Mouse (Mus musculus) ES-Bruce4 (cell line): ENCODE measurements around the gene Fosl1. TPM values are rescaled to one million over a fixed set of nuclear protein-coding genes. Genes with fewer than 3 reads are reported as not detected.
"Not testable (repeated sequence)": the region's sequence is repeated elsewhere in the genome, so short reads cannot be mapped to it uniquely, and the experiment has no call there.

Source experiments
- H3K27ac ChIP-seq: 2 replicates; pipeline ENCODE4 v1.5.1; 2012; ENCODE audit warnings: low read length, inconsistent platforms; ENCODE audit not compliant: insufficient read depth
- H3K27me3 ChIP-seq: 2 replicates; pipeline ENCODE4 v1.6.1; 2012; ENCODE audit warnings: mild to moderate bottlenecking, low read length, inconsistent platforms; ENCODE audit not compliant: control insufficient read depth, poor library complexity, insufficient read depth, severe bottlenecking
- H3K36me3 ChIP-seq: 2 replicates; pipeline ENCODE4 v1.6.1; 2012; ENCODE audit warnings: inconsistent platforms, mild to moderate bottlenecking, low read length, moderate library complexity; ENCODE audit not compliant: control insufficient read depth, poor library complexity, insufficient read depth, severe bottlenecking
- H3K4me1 ChIP-seq: one replicate; pipeline ENCODE4 v1.8.1; 2011; ENCODE audit warnings: low read length; ENCODE audit not compliant: control insufficient read depth, insufficient read depth
- H3K4me3 ChIP-seq: 2 replicates; pipeline ENCODE4 v1.5.1; 2011; ENCODE audit warnings: low read depth, mild to moderate bottlenecking, low read length
- H3K9ac ChIP-seq: 2 replicates; pipeline ENCODE4 v1.6.1; 2012; ENCODE audit warnings: low read depth, mild to moderate bottlenecking, inconsistent platforms; ENCODE audit not compliant: poor library complexity, severe bottlenecking
- H3K9me3 ChIP-seq: replicated peaks from 2 replicates; pipeline ENCODE4 v1.6.1; 2012; ENCODE audit warnings: mild to moderate bottlenecking, low read length, inconsistent platforms; ENCODE audit not compliant: control insufficient read depth, poor library complexity, insufficient read depth, severe bottlenecking
- CTCF ChIP-seq: IDR thresholded peaks from one replicate; pipeline ENCODE4 v1.8.1; 2011; ENCODE audit warnings: low read depth, low read length
- EP300 ChIP-seq: IDR thresholded peaks from 2 replicates; pipeline ENCODE4 v1.6.1; 2011; ENCODE audit warnings: low read depth, low read length; ENCODE audit not compliant: insufficient read depth
- POLR2A ChIP-seq: IDR thresholded peaks from one replicate; pipeline ENCODE4 v1.8.1; 2011; ENCODE audit warnings: low read length; ENCODE audit not compliant: insufficient read depth
- polyA plus RNA-seq: library from polyadenylated mRNA; stranded (reverse); fragments of >200 nt; gene quantifications from 2 replicates; pipeline ENCODE4 v1.2.4, GENCODE M21; 2011; ENCODE audit warnings: low read depth; ENCODE audit not compliant: missing spikeins, insufficient read depth, insufficient read length

The Fosl1 gene
- polyA plus RNA-seq, 1 experiment, result 1.3 TPM

- TF ChIP-seq EP300, result no peak
- peak; percentile 84 for TF ChIP-seq POLR2A
- no peak for TF ChIP-seq CTCF
- H3K36me3 ChIP-seq, result peaks cover 18% of the 10 kb centered on the region
- H3K4me1 ChIP-seq, result peaks cover 5% of the 10 kb centered on the region
- no peaks in the 10 kb centered on the region for H3K27me3 ChIP-seq
- no peaks in the 10 kb centered on the region for H3K9me3 ChIP-seq
- peak overlapping the region; percentile 79 for H3K27ac ChIP-seq
- H3K4me3 ChIP-seq, result peak overlapping the region; percentile 85
- peak overlapping the region; percentile 58 for H3K9ac ChIP-seq
Observed at GRCm38 (mm10) chr19:5490898-5491708, 43.8 kb downstream of the Fosl1 start.

DNA sequence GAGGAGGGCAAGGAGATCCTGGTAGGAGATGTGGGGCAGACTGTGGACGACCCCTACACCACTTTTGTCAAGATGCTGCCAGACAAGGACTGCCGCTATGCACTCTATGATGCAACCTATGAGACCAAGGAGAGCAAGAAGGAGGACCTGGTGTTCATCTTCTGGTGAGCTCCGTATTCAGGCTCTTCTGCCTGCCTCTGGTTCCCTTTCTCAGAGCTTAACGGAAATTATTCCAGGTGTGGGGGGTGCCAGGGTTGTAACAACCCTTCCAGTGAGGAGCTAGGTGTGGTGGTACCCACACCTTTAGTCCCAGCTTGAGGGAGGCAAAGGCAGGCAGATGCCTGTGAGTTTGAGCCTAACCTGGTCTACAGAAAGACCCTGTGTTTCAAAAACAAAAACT is 45.3 kb downstream of the Fosl1 start:
- H3K9me3 ChIP-seq, result no peaks in the 10 kb centered on the region
- H3K36me3 ChIP-seq, result peaks cover 18% of the 10 kb centered on the region
- no peak overlapping the region for H3K4me3 ChIP-seq
- H3K4me1 ChIP-seq, result peaks cover 5% of the 10 kb centered on the region
- no peak overlapping the region for H3K9ac ChIP-seq
- TF ChIP-seq EP300 (no peak), POLR2A (no peak), CTCF (no peak)
- no peaks in the 10 kb centered on the region for H3K27me3 ChIP-seq
- H3K27ac ChIP-seq, result no peak overlapping the region

DNA sequence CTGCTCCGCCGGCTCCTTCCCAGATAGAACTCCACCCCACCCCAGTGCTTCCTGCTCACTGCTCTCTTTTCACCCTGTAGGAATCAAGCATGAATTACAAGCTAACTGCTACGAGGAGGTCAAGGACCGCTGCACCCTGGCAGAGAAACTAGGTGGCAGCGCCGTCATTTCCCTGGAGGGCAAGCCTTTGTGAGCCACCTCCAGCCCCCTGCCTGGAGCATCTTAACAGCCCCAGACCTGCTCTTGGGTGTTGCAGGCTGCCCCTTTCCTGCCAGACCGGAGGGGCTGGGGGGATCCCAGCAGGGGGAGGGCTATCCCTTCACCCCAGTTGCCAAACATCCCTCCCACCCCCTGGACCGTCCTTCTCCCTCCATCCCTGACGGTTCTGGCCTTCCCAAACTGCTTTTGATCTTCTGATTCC is 46.0 kb downstream of the Fosl1 start:
- not testable (repeated sequence) for H3K9ac ChIP-seq, H3K4me1 ChIP-seq, H3K27me3 ChIP-seq, H3K27ac ChIP-seq, H3K9me3 ChIP-seq, H3K4me3 ChIP-seq
- H3K36me3 ChIP-seq, result peaks cover 18% of the 10 kb centered on the region

GRCm38 (mm10) chr19:5494314-5494713 is 47.0 kb downstream of the Fosl1 start:
- no peaks in the 10 kb centered on the region for H3K27me3 ChIP-seq
- no peak for TF ChIP-seq CTCF
- TF ChIP-seq POLR2A, result no peak
- TF ChIP-seq EP300, result no peak
- no peak overlapping the region for H3K4me3 ChIP-seq
- no peak overlapping the region for H3K27ac ChIP-seq
- H3K4me1 ChIP-seq, result peaks cover 5% of the 10 kb centered on the region
- no peak overlapping the region for H3K9ac ChIP-seq
- H3K36me3 ChIP-seq, result peaks cover 18% of the 10 kb centered on the region
- H3K9me3 ChIP-seq, result no peaks in the 10 kb centered on the region

DNA sequence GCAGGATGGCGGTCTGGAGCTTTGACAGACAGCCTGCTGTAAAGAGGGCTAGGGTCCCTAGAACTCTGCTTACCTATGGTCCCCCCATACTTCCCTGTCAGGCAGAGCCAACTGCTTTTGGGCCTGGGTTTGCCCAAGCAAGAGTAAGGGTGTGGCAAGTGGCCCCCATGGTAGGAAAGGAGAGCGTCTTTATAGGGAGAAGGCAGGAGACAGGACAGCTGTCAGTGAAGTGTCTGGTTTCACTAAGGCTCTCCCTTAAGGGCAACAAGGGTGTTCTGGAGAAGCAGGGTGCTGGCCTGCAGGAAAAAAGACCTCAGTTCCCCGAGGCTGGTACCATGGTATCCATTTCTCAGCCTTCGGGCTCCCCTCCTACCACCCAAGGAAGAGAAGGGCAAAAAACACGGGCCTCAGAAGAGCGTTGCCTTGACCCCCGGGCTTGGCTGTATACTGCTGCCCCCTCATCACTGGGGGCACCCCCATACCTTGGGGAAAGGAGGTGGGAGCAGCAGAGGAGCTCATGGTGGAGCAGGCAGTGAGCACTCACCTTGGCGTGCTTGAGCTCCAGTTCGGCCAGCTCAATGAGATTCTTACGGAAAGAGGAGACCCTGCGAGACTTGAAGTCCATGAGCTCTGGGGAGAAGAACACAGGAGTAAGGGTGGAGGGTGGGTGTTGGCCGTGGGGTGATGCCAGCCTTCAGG is 48.2 kb downstream of the Fosl1 start:
- no peak for TF ChIP-seq POLR2A
- Histone ChIP-seq H3K9me3 (no peaks in the 10 kb centered on the region), H3K4me1 (peaks cover 5% of the 10 kb centered on the region), H3K27ac (no peak overlapping the region), H3K36me3 (peaks cover 18% of the 10 kb centered on the region), H3K4me3 (no peak overlapping the region), H3K9ac (no peak overlapping the region), H3K27me3 (no peaks in the 10 kb centered on the region)

DNA sequence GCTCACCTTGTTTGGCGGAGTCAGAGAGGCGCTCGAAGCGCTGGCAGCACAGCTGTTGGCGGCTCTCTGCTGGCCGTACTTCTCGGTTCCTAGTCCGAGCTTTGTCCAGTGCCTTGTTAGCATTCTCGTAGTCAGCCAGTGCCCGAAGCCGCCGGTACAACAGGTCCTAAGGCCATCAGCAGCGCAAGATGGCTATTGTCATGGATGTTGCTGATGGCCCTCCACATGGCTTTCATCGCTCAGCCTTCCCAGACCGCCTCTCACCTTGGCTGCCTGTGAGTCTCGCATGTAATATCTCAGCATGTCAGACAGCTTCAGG is 48.7 kb downstream of the Fosl1 start:
- no peaks in the 10 kb centered on the region for H3K27me3 ChIP-seq
- no peak overlapping the region for H3K27ac ChIP-seq
- H3K4me1 ChIP-seq, result peaks cover 5% of the 10 kb centered on the region
- no peak overlapping the region for H3K9ac ChIP-seq
- H3K36me3 ChIP-seq, result peaks cover 18% of the 10 kb centered on the region
- TF ChIP-seq POLR2A (no peak), CTCF (no peak), EP300 (no peak)
- no peaks in the 10 kb centered on the region for H3K9me3 ChIP-seq
- H3K4me3 ChIP-seq, result no peak overlapping the region
